Mouse (Mus musculus) heart, embryonic 11.5 days (tissue): Measurements from ENCODE around the gene Mtfp1. TPM values are rescaled to one million over a fixed set of nuclear protein-coding genes. Genes with fewer than 3 reads are reported as not detected.

Experiments used
- ATAC-seq: fragments of 200-750 bp; cut with Nextera tagmentation; replicated peaks from 2 replicates; pipeline ENCODE4 v1.8.0; 2017; ENCODE audit warnings: moderate library complexity; ENCODE audit not compliant: insufficient number of reproducible peaks, low FRiP score, low TSS enrichment
- H3K27ac ChIP-seq: fragments of 300-500 bp; sonication (generic); 2 replicates; pipeline ENCODE4 v1.5.1; 2014; ENCODE audit warnings: mild to moderate bottlenecking, low read depth, low read length
- H3K27me3 ChIP-seq: fragments of 300-500 bp; sonication (generic); 2 replicates; pipeline ENCODE4 v1.6.1; 2014; ENCODE audit warnings: mild to moderate bottlenecking, low read length, mixed read lengths; ENCODE audit not compliant: control insufficient read depth, insufficient read depth
- H3K36me3 ChIP-seq: fragments of 300-500 bp; sonication (generic); 2 replicates; pipeline ENCODE4 v1.6.1; 2014; ENCODE audit warnings: mild to moderate bottlenecking, low read length, moderate library complexity, mixed read lengths; ENCODE audit not compliant: control insufficient read depth, insufficient read depth
- H3K4me1 ChIP-seq: fragments of 300-500 bp; sonication (generic); 2 replicates; pipeline ENCODE4 v1.6.1; 2014; ENCODE audit warnings: low read length; ENCODE audit not compliant: control insufficient read depth, insufficient read depth
- H3K4me2 ChIP-seq: fragments of 300-500 bp; sonication (generic); 2 replicates; pipeline ENCODE4 v1.6.1; 2014; ENCODE audit warnings: mild to moderate bottlenecking, moderate library complexity
- H3K4me3 ChIP-seq: fragments of 300-500 bp; sonication (generic); 2 replicates; pipeline ENCODE4 v1.5.1; 2014; ENCODE audit warnings: low read depth, low read length
- H3K9ac ChIP-seq: fragments of 300-500 bp; sonication (generic); 2 replicates; pipeline ENCODE4 v1.6.1; 2014; ENCODE audit warnings: mild to moderate bottlenecking, low read depth, low read length, moderate library complexity
- H3K9me3 ChIP-seq: fragments of 300-500 bp; sonication (generic); replicated peaks from 2 replicates; pipeline ENCODE4 v1.6.1; 2016; ENCODE audit warnings: low read length; ENCODE audit not compliant: control insufficient read depth
- WGBS: fragments of 180-500 bp; shearing (Covaris S2); extraction: QIAGEN DNeasy Blood & Tissue Kit; methylation state at CpG from one replicate; pipeline ENCODE4 v1.1.7; 2014; ENCODE audit not compliant: insufficient replicate concordance; 5-methylcytosine and 5-hydroxymethylcytosine counted together
- microRNA-seq: library from miRNA; unstranded; fragments of <30 nt; microRNA quantifications from one replicate; pipeline ENCODE4, GENCODE M21; 2016; ENCODE audit warnings: borderline number of aligned reads
- polyA plus RNA-seq: library from polyadenylated mRNA; unstranded; fragments of >200 nt; fragmentation: Nextera tagmentation; extraction: Ambion mirVana; gene quantifications from 2 replicates; pipeline ENCODE4 v1.2.1, GENCODE M21; 2014

Gene Mtfp1
- polyA plus RNA-seq, 1 experiment from 2014 or later: 20.8 TPM

GRCm38 (mm10) chr11:4060866-4061575, 34.2 kb downstream of the Mtfp1 start:
- WGBS: 63% methylated on average over 5 of the region's 5 CpGs
- H3K27me3 ChIP-seq: no peaks in the 10 kb centered on the region
- no peak overlapping the region for H3K9ac ChIP-seq
- no peak overlapping the region for H3K4me3 ChIP-seq
- no peaks in the 10 kb centered on the region for H3K36me3 ChIP-seq
- no peaks in the 10 kb centered on the region for H3K4me1 ChIP-seq
- H3K27ac ChIP-seq: no peak overlapping the region
- no peaks in the 10 kb centered on the region for H3K9me3 ChIP-seq
- ATAC-seq: no peak
- H3K4me2 ChIP-seq: no peak overlapping the region

GRCm38 (mm10) chr11:4053586-4053985, 41.7 kb downstream of the Mtfp1 start:
- Histone ChIP-seq H3K36me3 (no peaks in the 10 kb centered on the region), H3K27ac (no peak overlapping the region), H3K27me3 (no peaks in the 10 kb centered on the region), H3K4me3 (no peak overlapping the region), H3K4me2 (no peak overlapping the region), H3K9ac (no peak overlapping the region), H3K4me1 (no peaks in the 10 kb centered on the region), H3K9me3 (peaks cover under 1% of the 10 kb centered on the region; the same call in 1 of the 2 replicates)
- no peak for ATAC-seq
- 22% methylated on average over 5 of the region's 5 CpGs for WGBS

GRCm38 (mm10) chr11:4048438-4048837, 46.8 kb downstream of the Mtfp1 start:
- H3K36me3 ChIP-seq: no peaks in the 10 kb centered on the region
- no peaks in the 10 kb centered on the region for H3K4me1 ChIP-seq
- ATAC-seq: no peak
- H3K9ac ChIP-seq: no peak overlapping the region
- H3K4me2 ChIP-seq: no peak overlapping the region
- WGBS: 83% methylated on average over 6 of the region's 6 CpGs
- H3K27ac ChIP-seq: no peak overlapping the region
- no peak overlapping the region for H3K4me3 ChIP-seq
- H3K27me3 ChIP-seq: no peaks in the 10 kb centered on the region
- H3K9me3 ChIP-seq: peaks cover 4% of the 10 kb centered on the region; the same call in 1 of the 2 replicates

- Histone ChIP-seq H3K36me3 (no peaks in the 10 kb centered on the region), H3K27me3 (no peaks in the 10 kb centered on the region), H3K9me3 (peaks cover 4% of the 10 kb centered on the region; the same call in 1 of the 2 replicates), H3K9ac (no peak overlapping the region), H3K4me2 (no peak overlapping the region), H3K4me1 (no peaks in the 10 kb centered on the region), H3K27ac (no peak overlapping the region), H3K4me3 (no peak overlapping the region)
- WGBS: 78% methylated on average over 2 of the region's 2 CpGs
- ATAC-seq: no peak
These were observed 47.5 kb downstream of the Mtfp1 start for GRCm38 (mm10) chr11:4047766-4048165.

GRCm38 (mm10) chr11:4046526-4046925, 48.7 kb downstream of the Mtfp1 start:
- Histone ChIP-seq H3K9ac (no peak overlapping the region), H3K27ac (no peak overlapping the region), H3K9me3 (peaks cover 4% of the 10 kb centered on the region; the same call in 1 of the 2 replicates), H3K27me3 (no peaks in the 10 kb centered on the region), H3K4me1 (no peaks in the 10 kb centered on the region), H3K4me3 (no peak overlapping the region), H3K36me3 (no peaks in the 10 kb centered on the region), H3K4me2 (no peak overlapping the region)
- WGBS: 69% methylated on average over 5 of the region's 5 CpGs
- no peak for ATAC-seq

GRCm38 (mm10) chr11:4043081-4043480, 52.2 kb downstream of the Mtfp1 start:
- 84% methylated on average over 7 of the region's 7 CpGs for WGBS
- H3K4me1 ChIP-seq: no peaks in the 10 kb centered on the region
- H3K4me2 ChIP-seq: no peak overlapping the region
- H3K9ac ChIP-seq: no peak overlapping the region
- no peaks in the 10 kb centered on the region for H3K27me3 ChIP-seq
- ATAC-seq: no peak
- H3K9me3 ChIP-seq: no peaks in the 10 kb centered on the region
- no peaks in the 10 kb centered on the region for H3K36me3 ChIP-seq
- no peak overlapping the region for H3K27ac ChIP-seq
- no peak overlapping the region for H3K4me3 ChIP-seq

Small RNAs within 50 kb of the gene (microRNA-seq; reads per million reads assigned to microRNA genes)
- gene Mir3060: 4.2 reads per million, percentile 35 among the genes with 10 or more reads in this experiment

Other genes starting within 250 kb of the Mtfp1 start
- gene Osbp2, start 231.5 kb downstream of the Mtfp1 start, polyA plus RNA-seq: 0.13 and 0.23 TPM in 2 replicates
- not detected in 2 replicates for gene 4921536K21Rik, start 200.3 kb downstream of the Mtfp1 start, polyA plus RNA-seq
- 11.9 and 12.2 TPM in 2 replicates for gene Dusp18, start 200.2 kb downstream of the Mtfp1 start, polyA plus RNA-seq
- gene Slc35e4, start 180.8 kb downstream of the Mtfp1 start, polyA plus RNA-seq: 2.9 and 3.0 TPM in 2 replicates
- 71.2 and 72.5 TPM in 2 replicates for gene Tcn2, start 163.3 kb downstream of the Mtfp1 start, polyA plus RNA-seq
- 48.2 and 51.5 TPM in 2 replicates for gene Pes1, start 131.5 kb downstream of the Mtfp1 start, polyA plus RNA-seq
- gene 4930556J24Rik, start 118.7 kb downstream of the Mtfp1 start, polyA plus RNA-seq: 0.17 and 0.18 TPM in 2 replicates
- 0.14 and 0.19 TPM in 2 replicates for gene Gal3st1, start 111.8 kb downstream of the Mtfp1 start, polyA plus RNA-seq
- not detected in 2 replicates for gene Sec14l4, start 64.0 kb downstream of the Mtfp1 start, polyA plus RNA-seq
- not detected in 2 replicates for gene Sec14l3, start 30.6 kb downstream of the Mtfp1 start, polyA plus RNA-seq
- 0.93 and 1.1 TPM in 2 replicates for gene Sec14l2, start 28.0 kb upstream of the Mtfp1 start, polyA plus RNA-seq
- gene Rnf215, start 39.8 kb upstream of the Mtfp1 start, polyA plus RNA-seq: 13.7 and 15.3 TPM in 2 replicates
- gene Ccdc157, start 64.8 kb upstream of the Mtfp1 start, polyA plus RNA-seq: 2.2 and 2.6 TPM in 2 replicates
- gene Sf3a1, start 64.9 kb upstream of the Mtfp1 start, polyA plus RNA-seq: 44.7 and 47.9 TPM in 2 replicates
- 8.5 and 10.1 TPM in 2 replicates for gene Tbc1d10a, start 91.3 kb upstream of the Mtfp1 start, polyA plus RNA-seq
- 2.2 and 2.5 TPM in 2 replicates for gene Castor1, start 122.8 kb upstream of the Mtfp1 start, polyA plus RNA-seq
- 0.10 and 0.11 TPM in 2 replicates for gene Osm, start 141.0 kb upstream of the Mtfp1 start, polyA plus RNA-seq
- 0.06 and 0.11 TPM in 2 replicates for gene Lif, start 162.1 kb upstream of the Mtfp1 start, polyA plus RNA-seq